Mouse (Mus musculus): Measurements from ENCODE around the gene 4921517D22Rik. TPM values are rescaled to one million over a fixed set of nuclear protein-coding genes. Genes with fewer than 3 reads are reported as not detected.

Gene 4921517D22Rik
- polyA plus RNA-seq, 1 experiment from 2014 or later, result not detected

Other genes starting within 250 kb of the 4921517D22Rik start
- 34.2 and 40.8 TPM in 2 replicates for gene Agtpbp1, start 108.9 kb downstream of the 4921517D22Rik start, polyA plus RNA-seq (2016; fragmentation: Nextera tagmentation; extraction: Ambion mirVana)
- gene Naa35, start 108.8 kb downstream of the 4921517D22Rik start, polyA plus RNA-seq (2016; fragmentation: Nextera tagmentation; extraction: Ambion mirVana), result 108 and 143 TPM in 2 replicates
- 91.3 and 93.3 TPM in 2 replicates for gene Golm1, start 18.3 kb downstream of the 4921517D22Rik start, polyA plus RNA-seq (2016; fragmentation: Nextera tagmentation; extraction: Ambion mirVana)
- 0.04 TPM in 1 of 2 replicates, not detected in the other for gene Spata31d1a, start 16.2 kb upstream of the 4921517D22Rik start, polyA plus RNA-seq (2016; fragmentation: Nextera tagmentation; extraction: Ambion mirVana)
- gene Spata31d1b, start 18.2 kb upstream of the 4921517D22Rik start, polyA plus RNA-seq (2016; fragmentation: Nextera tagmentation; extraction: Ambion mirVana), result not detected in 2 replicates
- gene Spata31d1d, start 37.6 kb upstream of the 4921517D22Rik start, polyA plus RNA-seq (2016; fragmentation: Nextera tagmentation; extraction: Ambion mirVana), result not detected in 2 replicates
- 0.10 TPM in 1 of 2 replicates, not detected in the other for gene 1700014D04Rik, start 52.6 kb upstream of the 4921517D22Rik start, polyA plus RNA-seq (2016; fragmentation: Nextera tagmentation; extraction: Ambion mirVana)
- gene Isca1, start 75.7 kb upstream of the 4921517D22Rik start, polyA plus RNA-seq (2016; fragmentation: Nextera tagmentation; extraction: Ambion mirVana), result 124 and 130 TPM in 2 replicates
- gene Gm49354, start 88.1 kb upstream of the 4921517D22Rik start, polyA plus RNA-seq (2016; fragmentation: Nextera tagmentation; extraction: Ambion mirVana), result not detected in 2 replicates
- 62.9 and 70.8 TPM in 2 replicates for gene Tut7, start 129.0 kb upstream of the 4921517D22Rik start, polyA plus RNA-seq (2016; fragmentation: Nextera tagmentation; extraction: Ambion mirVana)